Comparison of ENCODE assay signal across 16 mouse cellular contexts in the genomic region with DNA sequence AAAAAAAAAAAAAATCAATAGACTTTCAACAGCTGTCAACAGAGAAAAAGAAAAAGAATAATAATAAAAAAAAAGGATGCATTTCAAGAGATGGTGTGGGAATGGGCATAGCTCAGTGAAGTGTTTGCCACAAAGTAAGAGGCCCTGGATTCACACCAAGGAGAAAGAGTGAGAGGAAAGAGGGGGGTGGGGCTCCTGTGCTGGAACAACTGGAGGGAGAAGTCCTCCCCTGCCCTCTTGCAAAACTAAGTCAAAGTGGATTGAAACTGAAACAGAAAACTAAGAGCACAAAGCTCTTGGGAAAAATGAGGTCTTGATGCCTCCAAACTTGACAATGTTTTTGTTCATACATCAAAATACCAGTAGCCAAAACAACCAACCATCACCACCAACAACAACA. TPM values are rescaled to one million over a fixed set of nuclear protein-coding genes. Genes with fewer than 3 reads are reported as not detected.
A peak's percentile ranks its signal among the peaks of the same experiment; 100 is the strongest.
DNase-seq lines count a peak whose midpoint lies in the region; ATAC-seq lines count a peak whose summit lies in the region.
"Had no signal": no experiment of that assay in that cellular context is flagged by ENCODE, and none has a peak within 500 bp of the region (broad histone marks: within the 10 kb centered on the region; RNA-seq: fewer than 3 reads in every experiment).

No protein-coding gene starts in this region.

- H3K36me3 ChIP-seq in liver, embryonic 11.5 days (ENCODE audit: control insufficient read depth, insufficient read depth, low read length) = no peaks in the 10 kb centered on the region; the same call in 1 of the 2 replicates
- H3K36me3 ChIP-seq: embryonic facial prominence, embryonic 12.5 days; limb, embryonic 15.5 days had no signal

- H3K4me3 ChIP-seq in liver, embryonic 11.5 days (ENCODE audit: low read depth, low read length) = no peak overlapping the region
- H3K4me3 ChIP-seq: embryonic facial prominence, embryonic 12.5 days; forebrain, embryonic 12.5 days; limb, embryonic 15.5 days had no signal

- no peak overlapping the region for H3K4me2 ChIP-seq in liver, embryonic 11.5 days
- H3K4me2 ChIP-seq: embryonic facial prominence, embryonic 12.5 days; forebrain, embryonic 12.5 days; limb, embryonic 15.5 days; midbrain, embryonic 11.5 days had no signal

- no peak overlapping the region for H3K27ac ChIP-seq in liver, embryonic 11.5 days (ENCODE audit: low read depth, low read length)
- H3K27ac ChIP-seq: embryonic facial prominence, embryonic 12.5 days; forebrain, embryonic 12.5 days; limb, embryonic 15.5 days had no signal

- ATAC-seq in liver, embryonic 11.5 days (replicated peaks; ENCODE audit: low FRiP score) = no peak
- peak; percentile 26; the same call in 1 of the 2 replicates for ATAC-seq in megakaryocyte progenitor cell, adult 5-6 weeks (replicated peaks; ENCODE audit: poor library complexity)
- ATAC-seq: intestine, embryonic 16.5 days had no signal

- intact Hi-C loops in heart, postnatal 14 days (cut with DNase I) = no loop called here

- peak; percentile 56 for DNase-seq in adrenal gland, postnatal 10 days
- DNase-seq in adrenal gland, postnatal 4 days (ENCODE audit: low spot score in 2 of 2) = no peak
- DNase-seq in liver = peak; percentile 11
- no peak for DNase-seq in liver, embryonic 11.5 days (ENCODE audit: low spot score)
- DNase-seq in heart, postnatal 14 days = peak; percentile 11 to 12
- DNase-seq in frontal cortex, postnatal 10 days (ENCODE audit: low spot score in 2 of 2) = no peak
- no peak for DNase-seq in right cerebral cortex, adult 2 months (ENCODE audit: low spot score in 2 of 2)
- DNase-seq: cerebellum, postnatal 14 days; gastrocnemius, postnatal 25 days; spleen, adult 18-20 months had no signal

- H3K9me3 ChIP-seq in liver, embryonic 11.5 days (ENCODE audit: control insufficient read depth, low read length) = no peaks in the 10 kb centered on the region
- H3K9me3 ChIP-seq: embryonic facial prominence, embryonic 12.5 days; forebrain, embryonic 12.5 days; limb, embryonic 15.5 days had no signal

- no peak overlapping the region for H3K9ac ChIP-seq in liver, embryonic 11.5 days (ENCODE audit: low read depth, low read length)
- H3K9ac ChIP-seq: embryonic facial prominence, embryonic 12.5 days; forebrain, embryonic 12.5 days; limb, embryonic 15.5 days had no signal

- no peaks in the 10 kb centered on the region for H3K27me3 ChIP-seq in liver, embryonic 11.5 days (replicated peaks; ENCODE audit: control insufficient read depth, insufficient read depth, low read length)
- H3K27me3 ChIP-seq: embryonic facial prominence, embryonic 12.5 days; forebrain, embryonic 12.5 days; limb, embryonic 15.5 days had no signal

- H3K4me1 ChIP-seq in liver, embryonic 11.5 days (replicated peaks; ENCODE audit: control insufficient read depth, insufficient read depth, low read length) = no peaks in the 10 kb centered on the region
- H3K4me1 ChIP-seq: embryonic facial prominence, embryonic 12.5 days; forebrain, embryonic 12.5 days; limb, embryonic 15.5 days had no signal

RNA-seq across cellular contexts. Expression of gene Lpar6, which starts 28.4 kb away (rescaled TPM):
- total RNA-seq in adrenal gland, postnatal 10 days (2021) = 10 to 100 TPM in 1 of 2 experiments, 1 to 10 TPM in 1; 8.3 to 11.5 TPM
- 1 to 10 TPM; 6.2 to 6.9 TPM for total RNA-seq in adrenal gland, postnatal 4 days (2021)
- polyA plus RNA-seq in liver, embryonic 11.5 days (2014; fragmentation: Nextera tagmentation; extraction: Ambion mirVana) = 9.3 and 9.8 TPM in 2 replicates
- 1 to 10 TPM; 4.0 TPM for total RNA-seq in heart, postnatal 14 days (2021)
- 17.2 and 21.6 TPM in 2 replicates for total RNA-seq in megakaryocyte progenitor cell, adult 5-6 weeks (2015)
- total RNA-seq in megakaryocyte progenitor cell, adult 5-6 weeks (2017) = 10.3 and 14.5 TPM in 2 replicates

Comparison
In these comparisons a context has a peak if more than half of its experiments do, and no peak if none do; other contexts are left out.
1. DNase-seq: peak in adrenal gland, postnatal 10 days (single experiment), liver (single experiment) and heart, postnatal 14 days (2 of 2); none in adrenal gland, postnatal 4 days (0 of 2), liver, embryonic 11.5 days (single experiment), frontal cortex, postnatal 10 days (0 of 2) and right cerebral cortex, adult 2 months (0 of 2).